Mouse (Mus musculus) T-cell, adult 2 months (primary cell): ENCODE measurements around the gene Gm6169.
A peak's percentile ranks its signal among the peaks of the same experiment; 100 is the strongest.
"Not testable (repeated sequence)": the region's sequence is repeated elsewhere in the genome, so short reads cannot be mapped to it uniquely, and the experiment has no call there.

Source experiments
- DNase-seq: peaks from one replicate; pipeline ENCODE4 v3.0.0; 2022; ENCODE audit warnings: low spot score

Gm6169 gene

DNA sequence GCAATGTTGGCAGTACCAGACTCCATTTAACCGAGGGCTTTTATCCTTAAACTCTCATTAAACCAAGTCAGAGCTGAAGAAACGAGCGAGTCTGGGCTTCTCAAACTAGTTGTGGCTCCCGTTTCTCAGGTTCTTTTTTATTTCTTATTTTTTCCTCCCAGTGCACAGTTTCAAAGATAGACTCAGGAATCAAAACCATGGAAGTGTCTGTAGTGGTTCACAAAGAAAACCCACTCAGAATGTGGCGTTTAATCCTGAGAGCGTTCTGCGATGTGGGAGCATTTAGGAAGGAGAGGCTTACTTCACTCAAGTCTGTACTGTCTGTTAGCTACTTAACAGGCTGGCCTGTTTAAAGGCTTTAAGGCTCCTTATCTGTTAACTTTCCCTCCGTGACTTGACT lies 30.9 kb downstream of the Gm6169 start:
- no peak for DNase-seq

- no peak for DNase-seq
Observed at GRCm38 (mm10) chr13:97067691-97068090, 31.3 kb downstream of the Gm6169 start.

DNA sequence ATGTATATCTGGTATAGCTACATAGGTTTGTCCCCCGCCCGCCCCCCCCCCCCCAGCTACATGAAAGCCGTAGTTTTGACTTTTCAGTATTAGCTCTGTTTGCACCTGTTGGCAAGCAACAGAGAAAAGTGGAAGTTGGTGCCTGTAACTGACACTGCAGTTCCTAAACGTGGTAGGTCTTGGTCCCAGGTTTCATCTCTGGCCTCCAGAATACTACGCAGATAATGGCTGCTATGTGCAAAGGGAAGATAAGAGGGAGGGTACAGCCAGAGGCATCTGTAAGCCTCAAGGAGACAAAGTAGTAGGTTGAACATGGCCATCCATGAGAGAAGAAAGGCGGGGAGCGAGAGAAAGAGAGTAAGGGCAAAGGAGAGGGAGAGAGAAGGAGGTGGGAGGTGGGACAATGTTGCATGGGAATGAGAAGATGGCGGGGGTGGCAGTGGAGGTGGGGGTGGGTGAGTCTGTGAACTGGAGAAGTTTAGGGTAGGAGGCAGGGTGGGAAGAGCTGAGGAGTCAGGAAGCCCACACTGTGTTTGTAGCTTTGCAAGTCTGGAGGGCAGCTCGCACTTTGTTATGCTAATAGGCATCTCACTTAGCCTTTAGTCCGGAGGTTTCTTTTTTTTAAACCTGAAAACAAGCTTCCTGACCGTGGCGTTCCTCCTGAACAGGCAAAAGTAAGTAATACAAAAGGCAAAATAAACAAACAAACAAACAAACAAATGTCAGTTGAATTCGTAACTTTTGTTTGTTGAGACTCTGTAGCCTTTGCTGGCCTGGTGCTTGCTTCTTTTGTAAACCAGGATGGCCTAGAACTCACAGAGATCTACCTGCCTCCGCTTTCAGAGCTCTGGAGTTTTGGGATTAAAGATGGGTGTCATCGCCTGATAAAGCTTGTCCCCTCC lies 32.1 kb downstream of the Gm6169 start, which contains the start of gene Fam169a:
Gene Fam169a, plus strand, starts transcription at position 638 of the 902 bp plus-strand sequence.
- DNase-seq: no peak

DNA sequence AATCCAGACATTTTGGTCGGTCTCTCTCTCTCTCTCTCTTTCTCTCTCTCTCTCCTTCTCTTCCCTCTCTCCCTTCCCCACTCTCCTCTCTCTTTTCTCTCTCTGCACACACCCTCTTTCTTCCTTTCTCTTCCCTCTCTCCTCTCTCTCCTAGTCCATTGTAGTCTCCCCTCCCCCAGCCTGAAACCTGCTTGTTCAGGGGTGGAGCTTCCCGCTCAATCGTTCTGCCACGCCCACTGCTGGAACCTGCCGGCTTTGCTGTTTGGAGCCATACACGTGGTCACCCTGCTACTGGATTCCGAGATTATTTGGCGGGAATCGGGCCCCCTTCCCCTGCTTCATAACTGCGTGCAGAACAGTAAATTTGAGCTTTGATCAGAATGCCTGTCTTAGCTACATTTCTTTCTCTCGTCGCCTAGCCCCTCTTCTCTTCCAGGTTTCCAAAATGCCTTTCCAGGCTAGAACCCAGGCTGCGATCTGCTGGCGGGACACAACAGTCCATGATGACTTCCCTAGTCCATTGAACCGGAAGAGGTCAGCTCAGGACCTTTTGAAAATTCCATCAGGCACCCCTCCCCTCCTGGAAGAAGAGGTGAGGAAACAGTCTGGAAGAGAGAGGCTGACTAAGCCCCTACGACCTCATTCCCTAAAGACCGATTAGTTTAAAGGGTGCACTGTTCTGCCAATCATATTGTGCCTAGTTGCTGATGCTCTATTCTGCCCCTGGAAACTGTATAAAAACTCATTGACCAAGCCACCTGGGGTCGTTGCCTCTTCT lies 34.0 kb downstream of the Gm6169 start:
- DNase-seq: not testable (repeated sequence)

GRCm38 (mm10) chr13:97064413-97064812 lies 34.6 kb downstream of the Gm6169 start:
- no peak for DNase-seq

GRCm38 (mm10) chr13:97063431-97063830 lies 35.6 kb downstream of the Gm6169 start:
- DNase-seq: no peak

- no peak for DNase-seq
Observed at GRCm38 (mm10) chr13:97062151-97062550, 36.9 kb downstream of the Gm6169 start.

DNA sequence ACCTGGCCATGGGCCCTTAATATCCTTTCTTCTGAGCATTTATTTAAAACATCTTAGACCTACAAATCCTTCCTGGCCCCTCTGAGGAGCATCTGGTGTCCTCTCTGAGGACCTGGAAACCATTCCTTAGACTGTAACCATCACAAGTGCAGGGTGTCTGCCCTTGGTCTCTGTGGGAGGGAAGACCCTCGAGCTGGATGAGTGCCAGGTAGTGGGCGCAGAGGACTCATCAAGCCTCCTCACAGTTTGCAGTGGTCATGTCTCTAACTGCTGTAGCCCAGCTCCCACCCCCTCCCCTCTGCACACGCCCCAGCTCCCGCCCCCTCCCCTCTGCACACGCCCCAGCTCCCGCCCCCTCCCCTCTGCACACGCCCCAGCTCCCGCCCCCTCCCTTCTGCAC lies 38.7 kb downstream of the Gm6169 start:
- no peak for DNase-seq

- DNase-seq: no peak
Observed at GRCm38 (mm10) chr13:97059746-97060145, 39.3 kb downstream of the Gm6169 start.

GRCm38 (mm10) chr13:97057817-97058216 lies 41.2 kb downstream of the Gm6169 start:
- no peak for DNase-seq

DNA sequence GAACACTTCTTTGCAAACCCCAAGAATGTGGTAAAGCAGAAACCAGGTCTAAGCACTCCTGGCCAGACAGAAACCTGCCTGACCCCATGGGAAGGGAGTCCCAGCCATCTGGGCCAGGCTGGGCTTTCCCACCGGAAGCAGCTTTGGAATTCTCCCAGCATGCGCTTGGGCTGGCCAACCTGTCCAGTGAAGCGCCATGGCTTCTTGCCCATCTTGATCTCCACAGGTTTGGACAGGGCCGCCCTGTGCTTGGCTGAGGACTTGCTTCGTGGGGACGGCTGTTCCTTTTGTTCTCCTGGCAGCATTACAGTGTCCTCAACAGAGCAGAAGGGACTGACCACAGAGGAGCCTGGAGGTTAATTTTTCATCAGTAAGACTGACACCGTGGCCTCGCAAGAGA lies 45.2 kb downstream of the Gm6169 start:
- no peak for DNase-seq

DNA sequence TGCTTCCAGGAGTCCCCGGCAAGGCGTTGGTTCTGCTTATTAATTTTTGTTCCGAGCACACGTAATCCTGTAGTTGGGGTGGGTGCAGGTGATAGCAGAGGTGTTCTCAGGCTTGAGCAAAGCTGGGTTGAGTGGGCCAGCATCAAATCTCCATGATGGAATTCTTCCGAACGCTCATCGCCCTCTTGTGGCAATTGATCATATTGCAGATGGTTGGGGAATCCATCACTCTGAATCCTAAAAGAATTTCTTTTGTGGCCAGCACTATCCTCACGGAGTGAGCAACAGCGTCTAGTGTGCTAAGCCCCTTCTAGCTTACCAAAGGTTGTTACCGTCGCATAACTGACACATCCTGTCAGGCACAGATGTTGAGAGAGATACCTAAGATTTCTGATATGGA lies 46.4 kb downstream of the Gm6169 start:
- peak; percentile 13 for DNase-seq

- DNase-seq: no peak
Observed at GRCm38 (mm10) chr13:97051158-97051557, 47.9 kb downstream of the Gm6169 start.
